Mouse (Mus musculus): ENCODE data around the gene Gm9803. TPM values are rescaled to one million over a fixed set of nuclear protein-coding genes. Genes with fewer than 3 reads are reported as not detected.
A peak's percentile ranks its signal among the peaks of the same experiment; 100 is the strongest.

Gm9803 gene
- polyA plus RNA-seq, 1 experiment from 2014 or later = 26.8 TPM

- Histone ChIP-seq H3K4me1 (ENCODE audit: control insufficient read depth, insufficient read depth, low read length) (no peaks in the 10 kb centered on the region), H3K27me3 (ENCODE audit: control insufficient read depth, insufficient read depth, low read length) (no peaks in the 10 kb centered on the region), H3K9ac (replicated peaks; ENCODE audit: low read depth, low read length) (peak overlapping the region; percentile 8; the same call in 1 of the 2 replicates), H3K4me3 (ENCODE audit: low read depth, low read length) (no peak overlapping the region), H3K27ac (ENCODE audit: low read depth, low read length) (peak overlapping the region; percentile 36; the same call in 1 of the 2 replicates), H3K9me3 (ENCODE audit: control insufficient read depth, low read length) (no peaks in the 10 kb centered on the region), H3K4me2 (ENCODE audit: low read depth, low read length) (no peak overlapping the region), H3K36me3 (ENCODE audit: control insufficient read depth, insufficient read depth, low read length) (peaks cover 20% of the 10 kb centered on the region)
- WGBS = 26% methylated on average over 15 of the region's 15 CpGs
- ATAC-seq (ENCODE audit: low read depth) = peak; percentile 64
These were observed 3.7 kb downstream of the Gm9803 start for GRCm38 (mm10) chr10:43527283-43528269.

GRCm38 (mm10) chr10:43534382-43534781 is 10.5 kb downstream of the Gm9803 start:
- Histone ChIP-seq H3K4me2 (ENCODE audit: low read depth, low read length) (no peak overlapping the region), H3K36me3 (ENCODE audit: control insufficient read depth, insufficient read depth, low read length) (peaks cover 21% of the 10 kb centered on the region), H3K4me3 (ENCODE audit: low read depth, low read length) (no peak overlapping the region), H3K9ac (replicated peaks; ENCODE audit: low read depth, low read length) (no peak overlapping the region), H3K27ac (ENCODE audit: low read depth, low read length) (no peak overlapping the region), H3K9me3 (ENCODE audit: control insufficient read depth, low read length) (no peaks in the 10 kb centered on the region), H3K27me3 (ENCODE audit: control insufficient read depth, insufficient read depth, low read length) (no peaks in the 10 kb centered on the region), H3K4me1 (ENCODE audit: control insufficient read depth, insufficient read depth, low read length) (peaks cover 2% of the 10 kb centered on the region)
- 88% methylated on average over 1 of the region's 1 CpGs for WGBS
- no peak for ATAC-seq (ENCODE audit: low read depth)

- WGBS = 94% methylated on average over 7 of the region's 7 CpGs
These were observed 13.8 kb downstream of the Gm9803 start for GRCm38 (mm10) chr10:43537652-43538051.

GRCm38 (mm10) chr10:43538831-43539230 is 14.9 kb downstream of the Gm9803 start:
- no peak overlapping the region for H3K4me2 ChIP-seq (ENCODE audit: low read depth, low read length)
- 85% methylated on average over 5 of the region's 5 CpGs for WGBS
- no peak overlapping the region for H3K4me3 ChIP-seq (ENCODE audit: low read depth, low read length)
- peaks cover 8% of the 10 kb centered on the region for H3K4me1 ChIP-seq (ENCODE audit: control insufficient read depth, insufficient read depth, low read length)
- no peak overlapping the region for H3K27ac ChIP-seq (ENCODE audit: low read depth, low read length)
- H3K9me3 ChIP-seq (ENCODE audit: control insufficient read depth, low read length) = no peaks in the 10 kb centered on the region
- H3K27me3 ChIP-seq (ENCODE audit: control insufficient read depth, insufficient read depth, low read length) = no peaks in the 10 kb centered on the region
- H3K9ac ChIP-seq (replicated peaks; ENCODE audit: low read depth, low read length) = no peak overlapping the region
- no peak for ATAC-seq (ENCODE audit: low read depth)
- no peaks in the 10 kb centered on the region; the same call in 1 of the 2 replicates for H3K36me3 ChIP-seq (ENCODE audit: control insufficient read depth, insufficient read depth, low read length)

More at GRCm38 (mm10) chr10:43537652-43538051, 13.8 kb downstream of the Gm9803 start:
- Histone ChIP-seq H3K4me2 (ENCODE audit: low read depth, low read length) (no peak overlapping the region), H3K36me3 (ENCODE audit: control insufficient read depth, insufficient read depth, low read length) (peaks cover 4% of the 10 kb centered on the region; the same call in 1 of the 2 replicates), H3K27ac (ENCODE audit: low read depth, low read length) (no peak overlapping the region), H3K9me3 (ENCODE audit: control insufficient read depth, low read length) (no peaks in the 10 kb centered on the region), H3K9ac (replicated peaks; ENCODE audit: low read depth, low read length) (no peak overlapping the region), H3K4me1 (ENCODE audit: control insufficient read depth, insufficient read depth, low read length) (peaks cover 8% of the 10 kb centered on the region), H3K27me3 (ENCODE audit: control insufficient read depth, insufficient read depth, low read length) (no peaks in the 10 kb centered on the region), H3K4me3 (ENCODE audit: low read depth, low read length) (no peak overlapping the region)
- ATAC-seq (ENCODE audit: low read depth) = no peak

- no peaks in the 10 kb centered on the region for H3K9me3 ChIP-seq (ENCODE audit: control insufficient read depth, low read length)
- H3K27ac ChIP-seq (ENCODE audit: low read depth, low read length) = no peak overlapping the region
These were observed 15.9 kb downstream of the Gm9803 start for GRCm38 (mm10) chr10:43539746-43540310.

GRCm38 (mm10) chr10:43540442-43541152 is 16.7 kb downstream of the Gm9803 start, which contains the start of gene 1700021F05Rik:
Gene 1700021F05Rik (minus strand): TSS chr10:43540994.
- H3K4me3 ChIP-seq (ENCODE audit: low read depth, low read length) = peak within 1 kb of the TSS; percentile 61
- peaks cover 8% of the 10 kb centered on the region for H3K4me1 ChIP-seq (ENCODE audit: control insufficient read depth, insufficient read depth, low read length)
- H3K36me3 ChIP-seq (ENCODE audit: control insufficient read depth, insufficient read depth, low read length) = no peaks in the 10 kb centered on the region; the same call in 1 of the 2 replicates
- peak within 1 kb of the TSS; percentile 76 for H3K9ac ChIP-seq (replicated peaks; ENCODE audit: low read depth, low read length)
- H3K27ac ChIP-seq (ENCODE audit: low read depth, low read length) = peak within 1 kb of the TSS; percentile 52; the same call in 1 of the 2 replicates
- WGBS = 0% methylated on average over 48 of the region's 56 CpGs
- no peaks in the 10 kb centered on the region for H3K27me3 ChIP-seq (ENCODE audit: control insufficient read depth, insufficient read depth, low read length)
- ATAC-seq (ENCODE audit: low read depth) = peak; percentile 99
- H3K9me3 ChIP-seq (ENCODE audit: control insufficient read depth, low read length) = no peaks in the 10 kb centered on the region
- H3K4me2 ChIP-seq (ENCODE audit: low read depth, low read length) = peak within 1 kb of the TSS; percentile 44

More at GRCm38 (mm10) chr10:43539746-43540310, 15.9 kb downstream of the Gm9803 start:
- H3K4me1 ChIP-seq (ENCODE audit: control insufficient read depth, insufficient read depth, low read length) = peaks cover 8% of the 10 kb centered on the region
- peak overlapping the region; percentile 76; the same call in 1 of the 2 replicates for H3K9ac ChIP-seq (replicated peaks; ENCODE audit: low read depth, low read length)
- no peaks in the 10 kb centered on the region for H3K27me3 ChIP-seq (ENCODE audit: control insufficient read depth, insufficient read depth, low read length)
- 16% methylated on average over 12 of the region's 12 CpGs for WGBS
- H3K4me3 ChIP-seq (ENCODE audit: low read depth, low read length) = peak overlapping the region; percentile 61
- no peak for ATAC-seq (ENCODE audit: low read depth)
- H3K4me2 ChIP-seq (ENCODE audit: low read depth, low read length) = peak overlapping the region; percentile 44
- H3K36me3 ChIP-seq (ENCODE audit: control insufficient read depth, insufficient read depth, low read length) = no peaks in the 10 kb centered on the region; the same call in 1 of the 2 replicates

GRCm38 (mm10) chr10:43541153-43541544 is 17.3 kb downstream of the Gm9803 start:
- WGBS = 57% methylated on average over 7 of the region's 8 CpGs
- H3K27me3 ChIP-seq (ENCODE audit: control insufficient read depth, insufficient read depth, low read length) = no peaks in the 10 kb centered on the region
- H3K9ac ChIP-seq (replicated peaks; ENCODE audit: low read depth, low read length) = no peak overlapping the region
- peaks cover 8% of the 10 kb centered on the region for H3K4me1 ChIP-seq (ENCODE audit: control insufficient read depth, insufficient read depth, low read length)
- no peaks in the 10 kb centered on the region; the same call in 1 of the 2 replicates for H3K36me3 ChIP-seq (ENCODE audit: control insufficient read depth, insufficient read depth, low read length)
- no peak overlapping the region for H3K4me3 ChIP-seq (ENCODE audit: low read depth, low read length)
- ATAC-seq (ENCODE audit: low read depth) = peak; percentile 10
- peak overlapping the region; percentile 24; the same call in 1 of the 2 replicates for H3K4me2 ChIP-seq (ENCODE audit: low read depth, low read length)
- no peaks in the 10 kb centered on the region for H3K9me3 ChIP-seq (ENCODE audit: control insufficient read depth, low read length)
- H3K27ac ChIP-seq (ENCODE audit: low read depth, low read length) = no peak overlapping the region

GRCm38 (mm10) chr10:43549411-43549810 is 25.5 kb downstream of the Gm9803 start:
- Histone ChIP-seq H3K36me3 (ENCODE audit: control insufficient read depth, insufficient read depth, low read length) (no peaks in the 10 kb centered on the region), H3K27ac (ENCODE audit: low read depth, low read length) (no peak overlapping the region), H3K4me3 (ENCODE audit: low read depth, low read length) (no peak overlapping the region), H3K27me3 (ENCODE audit: control insufficient read depth, insufficient read depth, low read length) (no peaks in the 10 kb centered on the region), H3K4me2 (ENCODE audit: low read depth, low read length) (no peak overlapping the region), H3K9me3 (ENCODE audit: control insufficient read depth, low read length) (no peaks in the 10 kb centered on the region), H3K4me1 (ENCODE audit: control insufficient read depth, insufficient read depth, low read length) (no peaks in the 10 kb centered on the region), H3K9ac (replicated peaks; ENCODE audit: low read depth, low read length) (no peak overlapping the region)
- 75% methylated on average over 5 of the region's 5 CpGs for WGBS
- no peak for ATAC-seq (ENCODE audit: low read depth)

Measured in neural tube, embryonic 14.5 days (tissue).